Mouse (Mus musculus) right cerebral cortex, adult 2 months (tissue): ENCODE measurements around the gene Vps52.

ENCODE experiments used
- DNase-seq, 2 experiments: peaks; one replicate each; pipeline ENCODE4 v3.0.0; 2021 to 2022; ENCODE audit warnings: low spot score in 2 of 2

Vps52 gene

GRCm38 (mm10) chr17:33920282-33921097 is 35.1 kb upstream of the Vps52 start:
- DNase-seq, result peak; percentile 86 to 91

- no peak for DNase-seq
Observed at GRCm38 (mm10) chr17:33921361-33921760, 34.3 kb upstream of the Vps52 start.

- no peak for DNase-seq
Observed at GRCm38 (mm10) chr17:33924577-33925283, 30.9 kb upstream of the Vps52 start.

- no peak for DNase-seq
Observed at GRCm38 (mm10) chr17:33925406-33926116, 30.1 kb upstream of the Vps52 start.

GRCm38 (mm10) chr17:33926207-33926932 is 29.2 kb upstream of the Vps52 start:
- no peak for DNase-seq

GRCm38 (mm10) chr17:33928251-33928947 is 27.2 kb upstream of the Vps52 start:
- DNase-seq, result no peak

- peak; percentile 92 for DNase-seq
Observed at GRCm38 (mm10) chr17:33929371-33930279, 26.0 kb upstream of the Vps52 start, which contains the start of gene Rgl2. Gene Rgl2, plus strand, starts transcription at chr17:33929543.

- peak; percentile 70 to 78 for DNase-seq
Observed at GRCm38 (mm10) chr17:33930280-33931158, 25.1 kb upstream of the Vps52 start.

- no peak for DNase-seq
Observed at GRCm38 (mm10) chr17:33931159-33931866, 24.3 kb upstream of the Vps52 start.

GRCm38 (mm10) chr17:33931947-33932346 is 23.7 kb upstream of the Vps52 start:
- DNase-seq, result no peak

GRCm38 (mm10) chr17:33932448-33932847 is 23.2 kb upstream of the Vps52 start:
- DNase-seq, result no peak

- no peak for DNase-seq
Observed at GRCm38 (mm10) chr17:33932970-33933369, 22.6 kb upstream of the Vps52 start.

GRCm38 (mm10) chr17:33935422-33936055 is 20.1 kb upstream of the Vps52 start:
- no peak for DNase-seq

- no peak for DNase-seq
Observed at GRCm38 (mm10) chr17:33936993-33937392, 18.6 kb upstream of the Vps52 start.

GRCm38 (mm10) chr17:33938783-33939182 is 16.8 kb upstream of the Vps52 start:
- no peak for DNase-seq

GRCm38 (mm10) chr17:33940206-33940805 is 15.3 kb upstream of the Vps52 start, which contains the start of the genes Pfdn6 and Wdr46:
Gene Pfdn6, minus strand, starts transcription at chr17:33940343.
Gene Wdr46, plus strand, starts transcription at chr17:33940660.
- DNase-seq, result peak; percentile 89 to 93

- DNase-seq, result no peak
Observed at GRCm38 (mm10) chr17:33940981-33941380, 14.6 kb upstream of the Vps52 start.
